Mouse (Mus musculus) thymus, adult 2 months (tissue): Measurements from ENCODE around the gene Pax2. TPM values are rescaled to one million over a fixed set of nuclear protein-coding genes. Genes with fewer than 3 reads are reported as not detected.

ENCODE experiments used
- DNase-seq: peaks from one replicate; pipeline ENCODE4 v3.0.0; 2021
- H3K27ac ChIP-seq: fragments of 200-500 bp; 2 replicates; pipeline ENCODE4 v1.5.1; 2012; ENCODE audit warnings: low read length, control low read depth; ENCODE audit not compliant: control insufficient read depth, insufficient read depth
- H3K27me3 ChIP-seq: fragments of 200-500 bp; 2 replicates; pipeline ENCODE4 v1.6.1; 2012; ENCODE audit warnings: mild to moderate bottlenecking, low read length, moderate library complexity, mixed read lengths; ENCODE audit not compliant: control insufficient read depth, insufficient read depth
- H3K36me3 ChIP-seq: fragments of 200-500 bp; 2 replicates; pipeline ENCODE4 v1.6.1; 2012; ENCODE audit warnings: mild to moderate bottlenecking, low read length, moderate library complexity; ENCODE audit not compliant: control insufficient read depth, insufficient read depth
- H3K4me1 ChIP-seq: fragments of 200-500 bp; replicated peaks from 2 replicates; pipeline ENCODE4 v1.6.1; 2012; ENCODE audit warnings: low read length; ENCODE audit not compliant: control insufficient read depth, insufficient read depth
- H3K4me3 ChIP-seq: fragments of 200-500 bp; 2 replicates; pipeline ENCODE4 v1.5.1; 2012; ENCODE audit warnings: mild to moderate bottlenecking, low read length, control low read depth, moderate library complexity; ENCODE audit not compliant: control insufficient read depth, insufficient read depth
- CTCF ChIP-seq: fragments of 200-500 bp; IDR thresholded peaks from 2 replicates; pipeline ENCODE4 v1.5.1; 2012; ENCODE audit warnings: mild to moderate bottlenecking, control low read depth, low read length, moderate library complexity, borderline replicate concordance; ENCODE audit not compliant: control insufficient read depth, poor library complexity, insufficient read depth; ENCODE audit errors: extremely low read depth
- POLR2A ChIP-seq: fragments of 200-500 bp; IDR thresholded peaks from 2 replicates; pipeline ENCODE4 v1.6.1; 2012; ENCODE audit warnings: mild to moderate bottlenecking, low read length, control low read depth, moderate library complexity; ENCODE audit not compliant: control insufficient read depth, poor library complexity, insufficient read depth; ENCODE audit errors: extremely low read depth
- WGBS: fragments of 180-500 bp; shearing (Covaris S2); methylation state at CpG from one replicate; pipeline ENCODE4 v1.1.7; 2018; 5-methylcytosine and 5-hydroxymethylcytosine counted together
- polyA plus RNA-seq: library from polyadenylated mRNA; depleted of rRNA; stranded (reverse); fragments of >200 nt; gene quantifications from 2 replicates; pipeline ENCODE4 v1.2.3, GENCODE M21; 2012

Gene Pax2
- polyA plus RNA-seq, 1 experiment = 0.12 TPM

GRCm38 (mm10) chr19:44823657-44824056 is 67.8 kb downstream of the Pax2 start:
- TF ChIP-seq POLR2A = no peak
- TF ChIP-seq CTCF = no peak
- Histone ChIP-seq H3K27me3 (no peaks in the 10 kb centered on the region; the same call in 1 of the 2 replicates), H3K4me1 (no peaks in the 10 kb centered on the region), H3K36me3 (no peaks in the 10 kb centered on the region), H3K27ac (no peak overlapping the region), H3K4me3 (no peak overlapping the region)
- 20% methylated on average over 3 of the region's 3 CpGs for WGBS
- no peak for DNase-seq

GRCm38 (mm10) chr19:44825216-44825768 is 69.4 kb downstream of the Pax2 start:
- Histone ChIP-seq H3K4me3 (no peak overlapping the region), H3K27ac (no peak overlapping the region), H3K36me3 (no peaks in the 10 kb centered on the region), H3K4me1 (no peaks in the 10 kb centered on the region), H3K27me3 (no peaks in the 10 kb centered on the region; the same call in 1 of the 2 replicates)
- DNase-seq = no peak
- TF ChIP-seq POLR2A (no peak), CTCF (no peak)
- 46% methylated on average over 11 of the region's 11 CpGs for WGBS

GRCm38 (mm10) chr19:44825819-44826218 is 70.0 kb downstream of the Pax2 start:
- Histone ChIP-seq H3K27ac (no peak overlapping the region), H3K4me3 (no peak overlapping the region), H3K27me3 (no peaks in the 10 kb centered on the region; the same call in 1 of the 2 replicates), H3K36me3 (no peaks in the 10 kb centered on the region), H3K4me1 (no peaks in the 10 kb centered on the region)
- WGBS = 24% methylated on average over 4 of the region's 4 CpGs
- TF ChIP-seq POLR2A (no peak), CTCF (no peak)
- no peak for DNase-seq

- TF ChIP-seq CTCF (no peak), POLR2A (no peak)
- Histone ChIP-seq H3K27ac (no peak overlapping the region), H3K4me1 (peaks cover 5% of the 10 kb centered on the region; the same call in 1 of the 2 replicates), H3K4me3 (no peak overlapping the region), H3K36me3 (no peaks in the 10 kb centered on the region), H3K27me3 (peaks cover 17% of the 10 kb centered on the region)
- 48% methylated on average over 1 of the region's 1 CpGs for WGBS
- no peak for DNase-seq
Observed at GRCm38 (mm10) chr19:44833391-44833790, 77.5 kb downstream of the Pax2 start.

GRCm38 (mm10) chr19:44834218-44835041 is 78.6 kb downstream of the Pax2 start:
- no peak for DNase-seq
- WGBS = 11% methylated on average over 11 of the region's 11 CpGs
- Histone ChIP-seq H3K27me3 (peaks cover 21% of the 10 kb centered on the region), H3K4me1 (peaks cover 5% of the 10 kb centered on the region; the same call in 1 of the 2 replicates), H3K4me3 (no peak overlapping the region), H3K27ac (no peak overlapping the region), H3K36me3 (no peaks in the 10 kb centered on the region)
- TF ChIP-seq POLR2A (no peak), CTCF (no peak)

GRCm38 (mm10) chr19:44835042-44835930 is 79.4 kb downstream of the Pax2 start:
- TF ChIP-seq CTCF = no peak
- no peak for TF ChIP-seq POLR2A
- no peak overlapping the region for H3K27ac ChIP-seq
- no peak overlapping the region for H3K4me3 ChIP-seq
- peaks cover 5% of the 10 kb centered on the region; the same call in 1 of the 2 replicates for H3K4me1 ChIP-seq
- no peaks in the 10 kb centered on the region for H3K36me3 ChIP-seq
- WGBS = 12% methylated on average over 34 of the region's 34 CpGs
- peaks cover 21% of the 10 kb centered on the region for H3K27me3 ChIP-seq
- DNase-seq = no peak
